Mouse (Mus musculus): ENCODE data around the gene Map3k5. TPM values are rescaled to one million over a fixed set of nuclear protein-coding genes. Genes with fewer than 3 reads are reported as not detected.

Gene Map3k5
- polyA plus RNA-seq, 1 experiment, result 9.5 TPM

- Histone ChIP-seq H3K4me1 (ENCODE audit: control insufficient read depth, insufficient read depth, low read length) (no peaks in the 10 kb centered on the region), H3K4me3 (replicated peaks; ENCODE audit: extremely low read depth, low read depth, low read length) (no peak overlapping the region)
- WGBS, result 72% methylated on average over 5 of the region's 5 CpGs
- no peak for TF ChIP-seq CTCF (IDR thresholded peaks at IDR 0.05; ENCODE audit: insufficient read depth, low read length)
- TF ChIP-seq POLR2A (IDR thresholded peaks at IDR 0.05; ENCODE audit: borderline replicate concordance, extremely low read depth, low read depth, low read length), result no peak
- DNase-seq, result no peak
Observed at GRCm38 (mm10) chr10:20164810-20165209, 230.5 kb downstream of the Map3k5 start.

- 64% methylated on average over 11 of the region's 11 CpGs for WGBS
- no peak for TF ChIP-seq POLR2A (IDR thresholded peaks at IDR 0.05; ENCODE audit: borderline replicate concordance, extremely low read depth, low read depth, low read length)
- no peak for DNase-seq
- Histone ChIP-seq H3K4me1 (ENCODE audit: control insufficient read depth, insufficient read depth, low read length) (no peaks in the 10 kb centered on the region), H3K4me3 (replicated peaks; ENCODE audit: extremely low read depth, low read depth, low read length) (no peak overlapping the region)
Observed at GRCm38 (mm10) chr10:20166797-20167196, 232.5 kb downstream of the Map3k5 start.

- TF ChIP-seq POLR2A (IDR thresholded peaks at IDR 0.05; ENCODE audit: borderline replicate concordance, extremely low read depth, low read depth, low read length), result no peak
- Histone ChIP-seq H3K4me1 (ENCODE audit: control insufficient read depth, insufficient read depth, low read length) (no peaks in the 10 kb centered on the region), H3K4me3 (replicated peaks; ENCODE audit: extremely low read depth, low read depth, low read length) (no peak overlapping the region)
- DNase-seq, result no peak
- WGBS, result 83% methylated on average over 4 of the region's 4 CpGs
Observed at GRCm38 (mm10) chr10:20167467-20167866, 233.2 kb downstream of the Map3k5 start.

- no peak overlapping the region for H3K4me3 ChIP-seq (replicated peaks; ENCODE audit: extremely low read depth, low read depth, low read length)
- WGBS, result 72% methylated on average over 3 of the region's 3 CpGs
- TF ChIP-seq CTCF (IDR thresholded peaks at IDR 0.05; ENCODE audit: insufficient read depth, low read length) (no peak), POLR2A (IDR thresholded peaks at IDR 0.05; ENCODE audit: borderline replicate concordance, extremely low read depth, low read depth, low read length) (no peak)
- no peaks in the 10 kb centered on the region for H3K4me1 ChIP-seq (ENCODE audit: control insufficient read depth, insufficient read depth, low read length)
- DNase-seq, result no peak
Observed at GRCm38 (mm10) chr10:20169182-20169674, 235.0 kb downstream of the Map3k5 start.

- H3K4me3 ChIP-seq (replicated peaks; ENCODE audit: extremely low read depth, low read depth, low read length), result no peak overlapping the region
- no peak for DNase-seq
- TF ChIP-seq POLR2A (IDR thresholded peaks at IDR 0.05; ENCODE audit: borderline replicate concordance, extremely low read depth, low read depth, low read length), result no peak
- no peak for TF ChIP-seq CTCF (IDR thresholded peaks at IDR 0.05; ENCODE audit: insufficient read depth, low read length)
- H3K4me1 ChIP-seq (ENCODE audit: control insufficient read depth, insufficient read depth, low read length), result no peaks in the 10 kb centered on the region
- WGBS, result 30% methylated on average over 19 of the region's 19 CpGs
Observed at GRCm38 (mm10) chr10:20169927-20170604, 235.8 kb downstream of the Map3k5 start.

- Histone ChIP-seq H3K4me3 (replicated peaks; ENCODE audit: extremely low read depth, low read depth, low read length) (no peak overlapping the region), H3K4me1 (ENCODE audit: control insufficient read depth, insufficient read depth, low read length) (no peaks in the 10 kb centered on the region)
- peak; percentile 47 for DNase-seq
- peak; percentile 74 for TF ChIP-seq CTCF (IDR thresholded peaks at IDR 0.05; ENCODE audit: insufficient read depth, low read length)
- TF ChIP-seq POLR2A (IDR thresholded peaks at IDR 0.05; ENCODE audit: borderline replicate concordance, extremely low read depth, low read depth, low read length), result no peak
- 42% methylated on average over 11 of the region's 11 CpGs for WGBS
Observed at GRCm38 (mm10) chr10:20170605-20171088, 236.4 kb downstream of the Map3k5 start.

- TF ChIP-seq POLR2A (IDR thresholded peaks at IDR 0.05; ENCODE audit: borderline replicate concordance, extremely low read depth, low read depth, low read length) (no peak), CTCF (IDR thresholded peaks at IDR 0.05; ENCODE audit: insufficient read depth, low read length) (no peak)
Observed at GRCm38 (mm10) chr10:20171209-20171608, 236.9 kb downstream of the Map3k5 start.

GRCm38 (mm10) chr10:20171756-20172155 is 237.5 kb downstream of the Map3k5 start:
- 56% methylated on average over 4 of the region's 4 CpGs for WGBS
- Histone ChIP-seq H3K4me3 (replicated peaks; ENCODE audit: extremely low read depth, low read depth, low read length) (no peak overlapping the region), H3K4me1 (ENCODE audit: control insufficient read depth, insufficient read depth, low read length) (no peaks in the 10 kb centered on the region)
- no peak for DNase-seq
- TF ChIP-seq POLR2A (IDR thresholded peaks at IDR 0.05; ENCODE audit: borderline replicate concordance, extremely low read depth, low read depth, low read length) (no peak), CTCF (IDR thresholded peaks at IDR 0.05; ENCODE audit: insufficient read depth, low read length) (no peak)

More at GRCm38 (mm10) chr10:20171209-20171608, 236.9 kb downstream of the Map3k5 start:
- Histone ChIP-seq H3K4me3 (replicated peaks; ENCODE audit: extremely low read depth, low read depth, low read length) (no peak overlapping the region), H3K4me1 (ENCODE audit: control insufficient read depth, insufficient read depth, low read length) (no peaks in the 10 kb centered on the region)
- no peak for DNase-seq
- WGBS, result 81% methylated on average over 12 of the region's 12 CpGs

GRCm38 (mm10) chr10:20173733-20174132 is 239.5 kb downstream of the Map3k5 start:
- no peak for TF ChIP-seq POLR2A (IDR thresholded peaks at IDR 0.05; ENCODE audit: borderline replicate concordance, extremely low read depth, low read depth, low read length)
- TF ChIP-seq CTCF (IDR thresholded peaks at IDR 0.05; ENCODE audit: insufficient read depth, low read length), result no peak
- DNase-seq, result no peak
- Histone ChIP-seq H3K4me3 (replicated peaks; ENCODE audit: extremely low read depth, low read depth, low read length) (no peak overlapping the region), H3K4me1 (ENCODE audit: control insufficient read depth, insufficient read depth, low read length) (no peaks in the 10 kb centered on the region)
- 70% methylated on average over 4 of the region's 4 CpGs for WGBS

- Histone ChIP-seq H3K4me3 (replicated peaks; ENCODE audit: extremely low read depth, low read depth, low read length) (no peak overlapping the region), H3K4me1 (ENCODE audit: control insufficient read depth, insufficient read depth, low read length) (no peaks in the 10 kb centered on the region)
- 60% methylated on average over 7 of the region's 7 CpGs for WGBS
- TF ChIP-seq POLR2A (IDR thresholded peaks at IDR 0.05; ENCODE audit: borderline replicate concordance, extremely low read depth, low read depth, low read length), result no peak
- no peak for TF ChIP-seq CTCF (IDR thresholded peaks at IDR 0.05; ENCODE audit: insufficient read depth, low read length)
- no peak for DNase-seq
Observed at GRCm38 (mm10) chr10:20176054-20176453, 241.8 kb downstream of the Map3k5 start.

All from lung, adult 2 months (tissue).